Mouse (Mus musculus) heart, embryonic 11.5 days (tissue): ENCODE measurements around the gene Ankrd6. TPM values are rescaled to one million over a fixed set of nuclear protein-coding genes. Genes with fewer than 3 reads are reported as not detected.
"Not testable (repeated sequence)": the region's sequence is repeated elsewhere in the genome, so short reads cannot be mapped to it uniquely, and the experiment has no call there.

Experiments used
- ATAC-seq: fragments of 200-750 bp; cut with Nextera tagmentation; replicated peaks from 2 replicates; pipeline ENCODE4 v1.8.0; 2017; ENCODE audit warnings: moderate library complexity; ENCODE audit not compliant: insufficient number of reproducible peaks, low FRiP score, low TSS enrichment
- H3K27ac ChIP-seq: fragments of 300-500 bp; sonication (generic); 2 replicates; pipeline ENCODE4 v1.5.1; 2014; ENCODE audit warnings: mild to moderate bottlenecking, low read depth, low read length
- H3K27me3 ChIP-seq: fragments of 300-500 bp; sonication (generic); 2 replicates; pipeline ENCODE4 v1.6.1; 2014; ENCODE audit warnings: mild to moderate bottlenecking, low read length, mixed read lengths; ENCODE audit not compliant: control insufficient read depth, insufficient read depth
- H3K36me3 ChIP-seq: fragments of 300-500 bp; sonication (generic); 2 replicates; pipeline ENCODE4 v1.6.1; 2014; ENCODE audit warnings: mild to moderate bottlenecking, low read length, moderate library complexity, mixed read lengths; ENCODE audit not compliant: control insufficient read depth, insufficient read depth
- H3K4me1 ChIP-seq: fragments of 300-500 bp; sonication (generic); 2 replicates; pipeline ENCODE4 v1.6.1; 2014; ENCODE audit warnings: low read length; ENCODE audit not compliant: control insufficient read depth, insufficient read depth
- H3K4me2 ChIP-seq: fragments of 300-500 bp; sonication (generic); 2 replicates; pipeline ENCODE4 v1.6.1; 2014; ENCODE audit warnings: mild to moderate bottlenecking, moderate library complexity
- H3K4me3 ChIP-seq: fragments of 300-500 bp; sonication (generic); 2 replicates; pipeline ENCODE4 v1.5.1; 2014; ENCODE audit warnings: low read depth, low read length
- H3K9ac ChIP-seq: fragments of 300-500 bp; sonication (generic); 2 replicates; pipeline ENCODE4 v1.6.1; 2014; ENCODE audit warnings: mild to moderate bottlenecking, low read depth, low read length, moderate library complexity
- H3K9me3 ChIP-seq: fragments of 300-500 bp; sonication (generic); replicated peaks from 2 replicates; pipeline ENCODE4 v1.6.1; 2016; ENCODE audit warnings: low read length; ENCODE audit not compliant: control insufficient read depth
- WGBS: fragments of 180-500 bp; shearing (Covaris S2); extraction: QIAGEN DNeasy Blood & Tissue Kit; methylation state at CpG from one replicate; pipeline ENCODE4 v1.1.7; 2014; ENCODE audit not compliant: insufficient replicate concordance; 5-methylcytosine and 5-hydroxymethylcytosine counted together
- polyA plus RNA-seq: library from polyadenylated mRNA; unstranded; fragments of >200 nt; fragmentation: Nextera tagmentation; extraction: Ambion mirVana; gene quantifications from 2 replicates; pipeline ENCODE4 v1.2.1, GENCODE M21; 2014

The Ankrd6 gene
- polyA plus RNA-seq, 1 experiment from 2014 or later = 5.4 TPM

GRCm38 (mm10) chr4:32977331-32977730, 26.7 kb upstream of the Ankrd6 start:
- Histone ChIP-seq H3K4me3 (no peak overlapping the region), H3K27ac (no peak overlapping the region), H3K4me2 (no peak overlapping the region), H3K4me1 (peaks cover 8% of the 10 kb centered on the region; the same call in 1 of the 2 replicates), H3K9me3 (0 out of 2 replicates have a peak, but pooled peaks cover 3% of the 10 kb centered on the region), H3K27me3 (no peaks in the 10 kb centered on the region), H3K9ac (no peak overlapping the region), H3K36me3 (no peaks in the 10 kb centered on the region)
- peak; percentile 29; the same call in 1 of the 2 replicates for ATAC-seq
- 87% methylated on average over 4 of the region's 4 CpGs for WGBS

DNA sequence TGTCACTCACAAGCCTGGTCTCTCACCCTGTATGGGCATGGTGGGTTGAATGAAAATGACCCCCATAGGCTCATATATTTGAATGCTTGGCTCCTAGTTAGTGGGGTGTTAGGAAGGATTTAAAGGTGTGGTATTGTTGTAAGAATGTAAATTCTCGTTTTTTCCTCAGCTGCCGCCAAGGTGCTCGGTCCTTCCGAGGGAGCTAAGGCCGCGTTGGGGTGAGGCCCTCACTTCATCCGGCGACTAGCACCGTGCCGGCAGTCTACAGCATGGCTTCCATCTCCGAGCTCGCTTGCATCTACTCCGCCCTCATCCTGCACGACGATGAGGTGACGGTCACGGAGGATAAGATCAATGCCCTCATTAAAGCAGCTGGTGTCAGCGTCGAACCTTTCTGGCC, 14.0 kb upstream of the Ankrd6 start:
- whole genome bisulfite sequencing = 85% methylated on average over 19 of the region's 19 CpGs
- ATAC-seq, H3K4me3 ChIP-seq, H3K9ac ChIP-seq, H3K4me1 ChIP-seq, H3K9me3 ChIP-seq, H3K4me2 ChIP-seq, H3K36me3 ChIP-seq, H3K27ac ChIP-seq, H3K27me3 ChIP-seq: not testable (repeated sequence)

- Histone ChIP-seq H3K4me1 (no peaks in the 10 kb centered on the region), H3K4me3 (no peak overlapping the region), H3K27me3 (no peaks in the 10 kb centered on the region), H3K4me2 (no peak overlapping the region), H3K36me3 (no peaks in the 10 kb centered on the region), H3K27ac (no peak overlapping the region), H3K9me3 (no peaks in the 10 kb centered on the region), H3K9ac (no peak overlapping the region)
- no peak for ATAC-seq
- WGBS = 84% methylated on average over 3 of the region's 3 CpGs
These were observed 10.8 kb upstream of the Ankrd6 start for GRCm38 (mm10) chr4:32961394-32961793.

DNA sequence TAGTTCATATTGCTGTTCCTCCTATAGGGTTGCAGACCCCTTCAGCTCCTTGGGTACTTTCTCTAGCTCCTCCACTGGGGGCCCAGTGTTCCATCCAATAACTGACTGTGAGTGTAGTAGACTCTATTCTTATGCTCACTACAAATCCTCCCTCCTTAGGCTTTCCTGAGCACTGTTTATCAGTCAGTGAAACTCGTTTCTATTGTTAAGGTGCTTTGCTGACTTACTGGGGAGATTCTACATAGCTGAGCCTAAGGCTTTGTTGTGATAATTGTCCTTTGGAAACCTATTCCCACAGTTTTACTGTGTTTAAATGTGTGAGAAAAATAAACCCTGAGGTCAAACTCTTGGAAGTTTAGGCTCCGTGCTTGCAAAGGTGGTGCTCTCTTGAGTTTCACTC, 5.8 kb upstream of the Ankrd6 start:
- ATAC-seq = no peak
- no peak overlapping the region for H3K4me2 ChIP-seq
- H3K27me3 ChIP-seq = peaks cover 3% of the 10 kb centered on the region; the same call in 1 of the 2 replicates
- H3K9me3 ChIP-seq = no peaks in the 10 kb centered on the region
- no peak overlapping the region for H3K4me3 ChIP-seq
- H3K27ac ChIP-seq = no peak overlapping the region
- WGBS = 47% methylated on average over 2 of the region's 2 CpGs
- H3K36me3 ChIP-seq = no peaks in the 10 kb centered on the region
- H3K9ac ChIP-seq = no peak overlapping the region
- no peaks in the 10 kb centered on the region for H3K4me1 ChIP-seq

DNA sequence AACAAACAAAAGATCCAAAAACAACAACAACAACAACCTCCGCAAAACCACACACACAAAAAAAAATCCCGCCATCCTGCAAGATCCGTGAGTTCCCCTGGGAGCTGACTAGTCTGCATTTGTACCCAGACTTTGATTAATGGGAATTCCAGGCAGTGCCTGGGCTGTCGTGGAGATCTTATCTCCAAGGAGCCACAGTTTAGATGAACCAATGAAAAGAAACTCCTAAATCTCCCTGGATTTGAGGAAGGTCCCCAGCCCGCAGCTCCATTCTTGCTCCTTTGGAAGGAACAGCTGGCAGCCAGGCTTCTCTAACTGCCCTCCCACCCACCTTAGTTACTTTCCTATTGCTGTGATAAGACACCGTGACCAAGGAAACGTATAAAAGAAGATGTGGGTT, 2.0 kb upstream of the Ankrd6 start:
- Histone ChIP-seq H3K9me3 (no peaks in the 10 kb centered on the region), H3K4me1 (peaks cover 3% of the 10 kb centered on the region), H3K4me3 (peak overlapping the region; percentile 70; the same call in 1 of the 2 replicates), H3K27me3 (peaks cover 5% of the 10 kb centered on the region; the same call in 1 of the 2 replicates), H3K36me3 (no peaks in the 10 kb centered on the region), H3K27ac (no peak overlapping the region), H3K4me2 (peak overlapping the region; percentile 88), H3K9ac (no peak overlapping the region)
- 7% methylated on average over 7 of the region's 7 CpGs for WGBS
- no peak for ATAC-seq

DNA sequence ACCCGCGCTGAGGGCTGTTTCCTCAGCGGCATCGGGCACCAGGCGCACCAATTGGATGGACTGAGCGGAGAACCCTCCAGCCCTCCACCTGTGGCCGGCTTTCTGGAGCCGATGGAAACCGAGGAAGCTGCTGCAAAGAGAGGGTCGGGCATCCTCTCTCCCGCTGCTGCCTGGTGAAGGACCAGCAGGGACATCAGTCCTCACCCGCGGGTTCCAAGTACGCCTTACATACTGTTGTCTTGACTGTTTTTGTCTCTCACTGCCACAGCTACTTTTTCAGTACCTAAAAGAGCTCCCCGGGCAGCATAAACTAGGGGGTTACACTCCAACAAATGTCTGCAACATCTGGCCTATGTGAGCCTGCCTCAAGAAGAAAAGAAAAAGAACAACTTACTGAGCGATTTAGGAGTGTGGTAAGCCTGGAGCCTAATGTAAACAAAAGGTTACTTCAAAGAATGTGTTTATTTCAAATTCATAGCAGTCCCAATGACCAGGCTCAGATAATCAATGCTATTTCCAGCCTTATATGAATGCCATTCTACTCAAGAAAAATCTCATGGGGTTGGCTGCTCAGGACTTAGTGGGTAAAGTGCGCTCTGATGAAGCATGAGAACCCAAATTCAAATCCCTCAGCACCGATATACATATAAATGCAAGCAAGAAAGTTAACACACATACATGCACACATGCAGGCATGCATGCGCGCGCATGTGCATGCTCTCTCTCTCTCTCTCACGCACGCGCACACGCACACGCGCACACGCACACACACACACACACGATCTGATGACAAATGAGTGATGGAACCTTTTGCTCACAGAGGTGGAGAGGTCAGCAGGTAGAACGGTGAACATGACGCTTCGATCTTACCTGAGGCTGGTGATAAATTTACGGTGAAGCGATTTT, 647 bp upstream of the Ankrd6 start:
- Histone ChIP-seq H3K9ac (peak overlapping the region; percentile 73; the same call in 1 of the 2 replicates), H3K9me3 (no peaks in the 10 kb centered on the region), H3K4me2 (peak overlapping the region; percentile 88), H3K27me3 (peaks cover 5% of the 10 kb centered on the region; the same call in 1 of the 2 replicates), H3K27ac (no peak overlapping the region), H3K36me3 (no peaks in the 10 kb centered on the region), H3K4me1 (peaks cover 6% of the 10 kb centered on the region), H3K4me3 (peak overlapping the region; percentile 70)
- WGBS = 8% methylated on average over 34 of the region's 34 CpGs
- ATAC-seq = peak; percentile 23

DNA sequence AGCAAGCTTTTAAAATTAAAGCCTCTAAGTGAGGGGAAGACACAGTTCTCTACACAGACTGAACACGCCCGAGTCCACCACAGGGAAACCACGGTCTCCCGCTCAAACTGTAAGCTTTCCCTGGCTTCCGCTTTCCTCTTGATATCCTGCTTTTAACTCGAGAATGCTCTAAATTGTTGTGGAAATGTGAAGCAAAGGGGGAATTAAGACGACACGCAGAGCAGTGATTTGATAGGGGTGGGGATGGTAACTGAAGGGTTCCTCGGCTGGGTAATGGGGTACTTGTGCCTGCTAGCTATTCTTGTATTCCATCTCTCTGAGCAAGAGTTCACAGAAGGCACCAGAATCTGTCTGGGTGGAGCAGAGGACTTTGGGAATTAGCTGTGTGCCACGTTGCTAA, 1.9 kb downstream of the Ankrd6 start:
- Histone ChIP-seq H3K9ac (no peak overlapping the region), H3K4me3 (no peak overlapping the region), H3K9me3 (no peaks in the 10 kb centered on the region), H3K36me3 (no peaks in the 10 kb centered on the region), H3K4me1 (peaks cover 6% of the 10 kb centered on the region), H3K27me3 (peaks cover 5% of the 10 kb centered on the region; the same call in 1 of the 2 replicates), H3K4me2 (no peak overlapping the region), H3K27ac (no peak overlapping the region)
- WGBS = 47% methylated on average over 10 of the region's 10 CpGs
- no peak for ATAC-seq

DNA sequence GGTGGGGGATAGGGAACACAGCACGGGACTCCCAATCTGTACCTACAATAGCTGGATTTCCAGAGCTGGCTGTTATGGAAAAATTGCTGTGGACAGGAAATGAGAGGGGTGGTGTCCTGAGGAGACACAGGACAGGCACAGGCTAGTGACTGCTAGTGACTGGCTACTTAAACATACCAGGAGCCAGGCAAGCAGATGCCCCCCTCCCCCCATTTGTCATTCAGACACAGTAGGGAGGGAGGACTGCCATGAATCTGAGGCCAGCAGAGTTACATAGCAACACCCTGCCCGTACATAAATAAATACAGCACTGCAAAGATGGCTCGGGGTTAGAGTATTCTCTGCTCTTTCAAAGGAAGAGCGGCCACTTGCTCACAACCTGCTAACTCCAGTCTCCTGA, 3.0 kb downstream of the Ankrd6 start:
- peaks cover 5% of the 10 kb centered on the region; the same call in 1 of the 2 replicates for H3K27me3 ChIP-seq
- H3K27ac ChIP-seq = no peak overlapping the region
- peaks cover 6% of the 10 kb centered on the region for H3K4me1 ChIP-seq
- H3K4me3 ChIP-seq = no peak overlapping the region
- WGBS = 20% methylated on average over 4 of the region's 4 CpGs
- no peak for ATAC-seq
- 0 out of 2 replicates have a peak overlapping the region, but pooled peaks have one; percentile 30 for H3K9ac ChIP-seq
- no peaks in the 10 kb centered on the region for H3K36me3 ChIP-seq
- no peaks in the 10 kb centered on the region for H3K9me3 ChIP-seq
- H3K4me2 ChIP-seq = peak overlapping the region; percentile 36; the same call in 1 of the 2 replicates
